Mouse (Mus musculus) spleen, postnatal 14 days (tissue): Measurements from ENCODE around the gene Omp.
"Not testable (repeated sequence)": the region's sequence is repeated elsewhere in the genome, so short reads cannot be mapped to it uniquely, and the experiment has no call there.

Source experiments
- DNase-seq, 2 experiments: peaks; one replicate each; pipeline ENCODE4 v3.0.0; 2021 to 2022; ENCODE audit warnings: low spot score in 2 of 2

The Omp gene

GRCm38 (mm10) chr7:98145402-98145801, at the start of gene Omp:
TSS of gene Omp (minus strand) at chr7:98145502.
- no peak for DNase-seq

GRCm38 (mm10) chr7:98194026-98194792, 48.9 kb upstream of the Omp start:
- no peak for DNase-seq

- no peak for DNase-seq
Measured at GRCm38 (mm10) chr7:98193515-98194025, 48.3 kb upstream of the Omp start.

GRCm38 (mm10) chr7:98191571-98192250, 46.4 kb upstream of the Omp start:
- DNase-seq, result peak in 1 of 2 experiments; percentile 33

GRCm38 (mm10) chr7:98190578-98190977, 45.3 kb upstream of the Omp start:
- no peak for DNase-seq

GRCm38 (mm10) chr7:98189745-98190144, 44.4 kb upstream of the Omp start:
- no peak for DNase-seq

- DNase-seq, result no peak
Measured at GRCm38 (mm10) chr7:98188680-98189079, 43.4 kb upstream of the Omp start.

- DNase-seq, result no peak
Measured at GRCm38 (mm10) chr7:98188238-98188637, 42.9 kb upstream of the Omp start.

- not testable (repeated sequence) for DNase-seq
Measured at GRCm38 (mm10) chr7:98187332-98187731, 42.0 kb upstream of the Omp start.

- DNase-seq, result no peak
Measured at GRCm38 (mm10) chr7:98186637-98187036, 41.3 kb upstream of the Omp start.

GRCm38 (mm10) chr7:98185326-98185725, 40.0 kb upstream of the Omp start:
- no peak for DNase-seq

- no peak for DNase-seq
Measured at GRCm38 (mm10) chr7:98178560-98179231, 33.4 kb upstream of the Omp start.

- peak; percentile 53 to 58 for DNase-seq
Measured at GRCm38 (mm10) chr7:98177929-98178559, 32.7 kb upstream of the Omp start, which contains the start of gene Capn5. TSS of gene Capn5 (minus strand) at chr7:98178274.

- DNase-seq, result no peak
Measured at GRCm38 (mm10) chr7:98177566-98177928, 32.2 kb upstream of the Omp start.

GRCm38 (mm10) chr7:98177071-98177485, 31.8 kb upstream of the Omp start:
- DNase-seq, result no peak

GRCm38 (mm10) chr7:98176322-98177070, 31.2 kb upstream of the Omp start:
- DNase-seq, result no peak

- peak; percentile 50 to 53 for DNase-seq
Measured at GRCm38 (mm10) chr7:98174883-98175755, 29.8 kb upstream of the Omp start.

GRCm38 (mm10) chr7:98173408-98173807, 28.1 kb upstream of the Omp start:
- no peak for DNase-seq

- no peak for DNase-seq
Measured at GRCm38 (mm10) chr7:98172661-98173060, 27.4 kb upstream of the Omp start.
